Mouse (Mus musculus): Measurements from ENCODE around the gene Crybg1. TPM values are rescaled to one million over a fixed set of nuclear protein-coding genes. Genes with fewer than 3 reads are reported as not detected.
"Not testable (repeated sequence)": the region's sequence is repeated elsewhere in the genome, so short reads cannot be mapped to it uniquely, and the experiment has no call there.

The Crybg1 gene
- polyA plus RNA-seq, 1 experiment: 0.41 TPM

- H3K4me3 ChIP-seq (ENCODE audit: control insufficient read depth, low read depth, low read length): no peak overlapping the region
- H3K27me3 ChIP-seq (ENCODE audit: control insufficient read depth, insufficient read depth, low read length): no peaks in the 10 kb centered on the region
- no peaks in the 10 kb centered on the region for H3K36me3 ChIP-seq (ENCODE audit: control insufficient read depth, insufficient read depth, low read length)
- TF ChIP-seq POLR2A (IDR thresholded peaks at IDR 0.05; ENCODE audit: control insufficient read depth, low read depth, low read length) (no peak), CTCF (IDR thresholded peaks at IDR 0.05; ENCODE audit: control insufficient read depth, insufficient read depth, insufficient replicate concordance, low read depth, low read length) (no peak)
- no peaks in the 10 kb centered on the region for H3K4me1 ChIP-seq (ENCODE audit: control insufficient read depth, insufficient read depth, low read length)
- no peak overlapping the region for H3K27ac ChIP-seq (ENCODE audit: control insufficient read depth, insufficient read depth, low read depth, low read length)
These were observed 183.7 kb downstream of the Crybg1 start for GRCm38 (mm10) chr10:43964943-43965342.

- no peak overlapping the region for H3K27ac ChIP-seq (ENCODE audit: control insufficient read depth, insufficient read depth, low read depth, low read length)
- H3K27me3 ChIP-seq (ENCODE audit: control insufficient read depth, insufficient read depth, low read length): no peaks in the 10 kb centered on the region
- H3K4me3 ChIP-seq (ENCODE audit: control insufficient read depth, low read depth, low read length): no peak overlapping the region
- H3K4me1 ChIP-seq (ENCODE audit: control insufficient read depth, insufficient read depth, low read length): no peaks in the 10 kb centered on the region
- TF ChIP-seq POLR2A (IDR thresholded peaks at IDR 0.05; ENCODE audit: control insufficient read depth, low read depth, low read length) (no peak), CTCF (IDR thresholded peaks at IDR 0.05; ENCODE audit: control insufficient read depth, insufficient read depth, insufficient replicate concordance, low read depth, low read length) (peak; percentile 67; the same call in 1 of the 2 replicates)
- peaks cover 2% of the 10 kb centered on the region; the same call in 1 of the 2 replicates for H3K36me3 ChIP-seq (ENCODE audit: control insufficient read depth, insufficient read depth, low read length)
These were observed 194.7 kb downstream of the Crybg1 start for GRCm38 (mm10) chr10:43953942-43954341.

- Histone ChIP-seq H3K27me3 (ENCODE audit: control insufficient read depth, insufficient read depth, low read length) (no peaks in the 10 kb centered on the region), H3K27ac (ENCODE audit: control insufficient read depth, insufficient read depth, low read depth, low read length) (no peak overlapping the region), H3K4me1 (ENCODE audit: control insufficient read depth, insufficient read depth, low read length) (no peaks in the 10 kb centered on the region), H3K36me3 (ENCODE audit: control insufficient read depth, insufficient read depth, low read length) (peaks cover 2% of the 10 kb centered on the region; the same call in 1 of the 2 replicates), H3K4me3 (ENCODE audit: control insufficient read depth, low read depth, low read length) (no peak overlapping the region)
- no peak for TF ChIP-seq CTCF (IDR thresholded peaks at IDR 0.05; ENCODE audit: control insufficient read depth, insufficient read depth, insufficient replicate concordance, low read depth, low read length)
- TF ChIP-seq POLR2A (IDR thresholded peaks at IDR 0.05; ENCODE audit: control insufficient read depth, low read depth, low read length): no peak
These were observed 203.2 kb downstream of the Crybg1 start for GRCm38 (mm10) chr10:43945435-43945834.

GRCm38 (mm10) chr10:43943736-43944135, 204.9 kb downstream of the Crybg1 start:
- H3K4me1 ChIP-seq (ENCODE audit: control insufficient read depth, insufficient read depth, low read length): no peaks in the 10 kb centered on the region
- TF ChIP-seq CTCF (IDR thresholded peaks at IDR 0.05; ENCODE audit: control insufficient read depth, insufficient read depth, insufficient replicate concordance, low read depth, low read length) (no peak), POLR2A (IDR thresholded peaks at IDR 0.05; ENCODE audit: control insufficient read depth, low read depth, low read length) (no peak)
- H3K27me3 ChIP-seq (ENCODE audit: control insufficient read depth, insufficient read depth, low read length): no peaks in the 10 kb centered on the region
- no peak overlapping the region for H3K4me3 ChIP-seq (ENCODE audit: control insufficient read depth, low read depth, low read length)
- H3K36me3 ChIP-seq (ENCODE audit: control insufficient read depth, insufficient read depth, low read length): no peaks in the 10 kb centered on the region
- no peak overlapping the region for H3K27ac ChIP-seq (ENCODE audit: control insufficient read depth, insufficient read depth, low read depth, low read length)

GRCm38 (mm10) chr10:43939136-43939662, 209.5 kb downstream of the Crybg1 start:
- no peaks in the 10 kb centered on the region for H3K4me1 ChIP-seq (ENCODE audit: control insufficient read depth, insufficient read depth, low read length)
- no peak for TF ChIP-seq CTCF (IDR thresholded peaks at IDR 0.05; ENCODE audit: control insufficient read depth, insufficient read depth, insufficient replicate concordance, low read depth, low read length)
- no peak for TF ChIP-seq POLR2A (IDR thresholded peaks at IDR 0.05; ENCODE audit: control insufficient read depth, low read depth, low read length)
- H3K4me3 ChIP-seq (ENCODE audit: control insufficient read depth, low read depth, low read length): no peak overlapping the region
- H3K27ac ChIP-seq (ENCODE audit: control insufficient read depth, insufficient read depth, low read depth, low read length): no peak overlapping the region
- no peaks in the 10 kb centered on the region for H3K27me3 ChIP-seq (ENCODE audit: control insufficient read depth, insufficient read depth, low read length)
- H3K36me3 ChIP-seq (ENCODE audit: control insufficient read depth, insufficient read depth, low read length): no peaks in the 10 kb centered on the region; the same call in 1 of the 2 replicates

- Histone ChIP-seq H3K36me3 (ENCODE audit: control insufficient read depth, insufficient read depth, low read length) (no peaks in the 10 kb centered on the region; the same call in 1 of the 2 replicates), H3K27ac (ENCODE audit: control insufficient read depth, insufficient read depth, low read depth, low read length) (no peak overlapping the region), H3K4me1 (ENCODE audit: control insufficient read depth, insufficient read depth, low read length) (no peaks in the 10 kb centered on the region), H3K27me3 (ENCODE audit: control insufficient read depth, insufficient read depth, low read length) (no peaks in the 10 kb centered on the region), H3K4me3 (ENCODE audit: control insufficient read depth, low read depth, low read length) (no peak overlapping the region)
- TF ChIP-seq POLR2A (IDR thresholded peaks at IDR 0.05; ENCODE audit: control insufficient read depth, low read depth, low read length) (no peak), CTCF (IDR thresholded peaks at IDR 0.05; ENCODE audit: control insufficient read depth, insufficient read depth, insufficient replicate concordance, low read depth, low read length) (no peak)
These were observed 220.1 kb downstream of the Crybg1 start for GRCm38 (mm10) chr10:43928596-43928995.

- Histone ChIP-seq H3K27ac (ENCODE audit: control insufficient read depth, insufficient read depth, low read depth, low read length) (no peak overlapping the region), H3K36me3 (ENCODE audit: control insufficient read depth, insufficient read depth, low read length) (peaks cover 1% of the 10 kb centered on the region), H3K27me3 (ENCODE audit: control insufficient read depth, insufficient read depth, low read length) (no peaks in the 10 kb centered on the region), H3K4me3 (ENCODE audit: control insufficient read depth, low read depth, low read length) (no peak overlapping the region), H3K4me1 (ENCODE audit: control insufficient read depth, insufficient read depth, low read length) (no peaks in the 10 kb centered on the region)
- TF ChIP-seq POLR2A (IDR thresholded peaks at IDR 0.05; ENCODE audit: control insufficient read depth, low read depth, low read length): no peak
- no peak for TF ChIP-seq CTCF (IDR thresholded peaks at IDR 0.05; ENCODE audit: control insufficient read depth, insufficient read depth, insufficient replicate concordance, low read depth, low read length)
These were observed 220.9 kb downstream of the Crybg1 start for GRCm38 (mm10) chr10:43927736-43928135.

- H3K27me3 ChIP-seq (ENCODE audit: control insufficient read depth, insufficient read depth, low read length); H3K4me3 ChIP-seq (ENCODE audit: control insufficient read depth, low read depth, low read length); H3K36me3 ChIP-seq (ENCODE audit: control insufficient read depth, insufficient read depth, low read length); H3K4me1 ChIP-seq (ENCODE audit: control insufficient read depth, insufficient read depth, low read length); H3K27ac ChIP-seq (ENCODE audit: control insufficient read depth, insufficient read depth, low read depth, low read length): not testable (repeated sequence)
These were observed 222.9 kb downstream of the Crybg1 start for GRCm38 (mm10) chr10:43925776-43926175.
